Comparison of ENCODE assay signal across 8 mouse cellular contexts in genomic region chr1:57775496-57775790, GRCm38 (mm10). TPM values are rescaled to one million over a fixed set of nuclear protein-coding genes. Genes with fewer than 3 reads are reported as not detected.
DNase-seq lines count a peak whose midpoint lies in the region; ATAC-seq and TF ChIP-seq lines count a peak whose summit lies in the region.

No protein-coding gene starts in this region.

- peak overlapping the region; percentile 75 to 79 for H3K4me3 ChIP-seq in heart, embryonic 14.5 days (ENCODE audit: control insufficient read depth in 1 of 2, insufficient read depth in 1 of 2, low read depth in 1 of 2, low read length in 2 of 2)
- peak overlapping the region; percentile 82 for H3K4me3 ChIP-seq in forebrain, embryonic 12.5 days (replicated peaks)
- H3K4me3 ChIP-seq in limb, embryonic 10.5 days: peak overlapping the region; percentile 90
- H3K4me3 ChIP-seq in neural tube, embryonic 11.5 days (ENCODE audit: low read depth, low read length): peak overlapping the region; percentile 84

- in situ Hi-C loops in Patski (cut with MboI; ENCODE audit: low pct_unique_long_range_greater_than_20kb): no loop called here

- POLR2A ChIA-PET in Patski (lab: Charles Lee): interaction anchor here (0.5 to 1.8 kb wide), 4 partner anchors 10 to 1174 kb away, joined by 3 to 6 read pairs (median 4); no protein-coding TSS in a partner anchor

- H3K4me1 ChIP-seq in heart, embryonic 14.5 days (ENCODE audit: control insufficient read depth in 2 of 2, insufficient read depth in 2 of 2, low read length in 2 of 2): no peaks in the 10 kb centered on the region; a peak in 1 of 4 replicates
- H3K4me1 ChIP-seq in forebrain, embryonic 12.5 days: peaks cover 15% of the 10 kb centered on the region
- H3K4me1 ChIP-seq in limb, embryonic 10.5 days: peaks cover 23% of the 10 kb centered on the region
- H3K4me1 ChIP-seq in neural tube, embryonic 11.5 days (ENCODE audit: control insufficient read depth, insufficient read depth, low read length): peaks cover 8% of the 10 kb centered on the region; the same call in 1 of the 2 replicates

- H3K27ac ChIP-seq in heart, embryonic 14.5 days (replicated peaks in 1 of 2; ENCODE audit: control insufficient read depth in 1 of 2, insufficient read depth in 1 of 2, low read depth in 2 of 2, low read length in 2 of 2): peak overlapping the region; percentile 81 to 94
- peak overlapping the region; percentile 90 for H3K27ac ChIP-seq in forebrain, embryonic 12.5 days
- H3K27ac ChIP-seq in limb, embryonic 10.5 days: peak overlapping the region; percentile 98
- peak overlapping the region; percentile 77; the same call in 1 of the 2 replicates for H3K27ac ChIP-seq in neural tube, embryonic 11.5 days (ENCODE audit: low read depth, low read length)

- no peak for TF ChIP-seq CTCF in Patski (IDR thresholded peaks at IDR 0.05)

- peak overlapping the region; percentile 89 for H3K4me2 ChIP-seq in heart, embryonic 14.5 days (ENCODE audit: low read length)
- peak overlapping the region; percentile 85 for H3K4me2 ChIP-seq in forebrain, embryonic 12.5 days
- peak overlapping the region; percentile 88 for H3K4me2 ChIP-seq in neural tube, embryonic 11.5 days (ENCODE audit: low read depth)

- CTCF ChIA-PET in Patski (lab: Charles Lee): no interaction called here

- DNase-seq in heart, adult 8-10 months (ENCODE audit: low spot score): no peak
- DNase-seq in Patski (ENCODE audit: low read depth, low spot score): no peak
- DNase-seq in limb, embryonic 10.5 days (ENCODE audit: low spot score): peak; percentile 75
- no peak for DNase-seq in neural tube, embryonic 11.5 days (ENCODE audit: low spot score)
- no peak for DNase-seq in gastrocnemius, postnatal 14 days
- DNase-seq in natural killer cell, adult 2 months (ENCODE audit: low spot score in 2 of 2): no peak

- intact Hi-C loops in gastrocnemius, postnatal 14 days (cut with DNase I; ENCODE audit: low total_unique reads): no loop called here

- no peak for ATAC-seq in heart, embryonic 14.5 days (ENCODE audit: insufficient number of reproducible peaks, insufficient read depth, low FRiP score, low read depth)
- ATAC-seq in Patski: peak; percentile 19
- peak; percentile 10; the same call in 1 of the 2 replicates for ATAC-seq in forebrain, embryonic 12.5 days (ENCODE audit: low FRiP score)
- peak; percentile 6; the same call in 1 of the 2 replicates for ATAC-seq in neural tube, embryonic 11.5 days (ENCODE audit: insufficient read depth, low FRiP score, low TSS enrichment)

- no peaks in the 10 kb centered on the region for H3K9me3 ChIP-seq in heart, embryonic 14.5 days (ENCODE audit: control insufficient read depth, low read length)
- no peaks in the 10 kb centered on the region for H3K9me3 ChIP-seq in forebrain, embryonic 12.5 days
- no peaks in the 10 kb centered on the region for H3K9me3 ChIP-seq in limb, embryonic 10.5 days (replicated peaks)
- H3K9me3 ChIP-seq in neural tube, embryonic 11.5 days (ENCODE audit: control insufficient read depth, low read length): no peaks in the 10 kb centered on the region

- 1% methylated on average over 14 of the region's 14 CpGs for WGBS in heart, embryonic 14.5 days
- WGBS in forebrain, embryonic 12.5 days: under 1% methylated on average over 14 of the region's 14 CpGs
- WGBS in limb, embryonic 10.5 days: 0% methylated on average over 14 of the region's 14 CpGs
- under 1% methylated on average over 14 of the region's 14 CpGs for WGBS in neural tube, embryonic 11.5 days

- no peaks in the 10 kb centered on the region for H3K27me3 ChIP-seq in heart, embryonic 14.5 days (ENCODE audit: control insufficient read depth, insufficient read depth, low read length)
- H3K27me3 ChIP-seq in Patski: no peaks in the 10 kb centered on the region
- H3K27me3 ChIP-seq in forebrain, embryonic 12.5 days: peaks cover 12% of the 10 kb centered on the region; the same call in 1 of the 2 replicates
- no peaks in the 10 kb centered on the region for H3K27me3 ChIP-seq in limb, embryonic 10.5 days (ENCODE audit: low read depth, poor library complexity, severe bottlenecking)
- no peaks in the 10 kb centered on the region for H3K27me3 ChIP-seq in neural tube, embryonic 11.5 days (ENCODE audit: control insufficient read depth, insufficient read depth, low read length)

- H3K36me3 ChIP-seq in heart, embryonic 14.5 days (ENCODE audit: control insufficient read depth, insufficient read depth, low read length): no peaks in the 10 kb centered on the region
- H3K36me3 ChIP-seq in forebrain, embryonic 12.5 days (replicated peaks): no peaks in the 10 kb centered on the region
- H3K36me3 ChIP-seq in limb, embryonic 10.5 days: no peaks in the 10 kb centered on the region
- H3K36me3 ChIP-seq in neural tube, embryonic 11.5 days (ENCODE audit: control insufficient read depth, insufficient read depth, low read length): no peaks in the 10 kb centered on the region

- peak overlapping the region; percentile 88 for H3K9ac ChIP-seq in heart, embryonic 14.5 days (ENCODE audit: low read length)
- peak overlapping the region; percentile 88 for H3K9ac ChIP-seq in forebrain, embryonic 12.5 days
- peak overlapping the region; percentile 90 for H3K9ac ChIP-seq in neural tube, embryonic 11.5 days (ENCODE audit: low read length)

RNA-seq across cellular contexts. Expression of gene Spats2l, which starts 1.5 kb away (rescaled TPM):
- polyA plus RNA-seq in heart, embryonic 14.5 days (2014; fragmentation: Nextera tagmentation; extraction: Ambion mirVana): 61.6 and 70.0 TPM in 2 replicates
- total RNA-seq in heart, adult 8-10 months (2022): 1 to 10 TPM; 6.4 to 7.5 (median 6.8) TPM
- 59.2 TPM for polyA plus RNA-seq in Patski (2021)
- 51.2 and 57.2 TPM in 2 replicates for polyA plus RNA-seq in forebrain, embryonic 12.5 days (2016; fragmentation: Nextera tagmentation; extraction: Ambion mirVana)
- 18.4 and 29.3 TPM in 2 replicates for polyA plus RNA-seq in limb, embryonic 10.5 days (2016; fragmentation: Nextera tagmentation; extraction: Ambion mirVana)
- 32.3 and 36.5 TPM in 2 replicates for polyA plus RNA-seq in neural tube, embryonic 11.5 days (2014; fragmentation: Nextera tagmentation; extraction: Ambion mirVana)
- total RNA-seq in gastrocnemius, postnatal 14 days (2021): 10 to 100 TPM; 14.8 to 18.2 TPM
